Mouse (Mus musculus): ENCODE data around the gene Tmem253.
"Not testable (repeated sequence)": the region's sequence is repeated elsewhere in the genome, so short reads cannot be mapped to it uniquely, and the experiment has no call there.

The Tmem253 gene

GRCm38 (mm10) chr14:52021138-52021529, 5.7 kb downstream of the Tmem253 start:
- H3K9me3 ChIP-seq (ENCODE audit: low read length) = no peaks in the 10 kb centered on the region
- peaks cover 21% of the 10 kb centered on the region for H3K36me3 ChIP-seq (ENCODE audit: insufficient read depth, low read length)
- no peaks in the 10 kb centered on the region for H3K27me3 ChIP-seq (ENCODE audit: insufficient read depth, low read length)
- peak overlapping the region; percentile 90 for H3K4me3 ChIP-seq (replicated peaks; ENCODE audit: low read length)
- peaks cover 73% of the 10 kb centered on the region for H3K4me1 ChIP-seq (replicated peaks; ENCODE audit: low read depth, low read length)
- TF ChIP-seq CTCF (conservative IDR thresholded peaks at IDR 0.05; ENCODE audit: low read length) (no peak), NANOG (IDR thresholded peaks at IDR 0.05; ENCODE audit: borderline replicate concordance, low read length) (no peak), POU5F1 (IDR thresholded peaks at IDR 0.05; ENCODE audit: borderline replicate concordance, low read length) (no peak)

DNA sequence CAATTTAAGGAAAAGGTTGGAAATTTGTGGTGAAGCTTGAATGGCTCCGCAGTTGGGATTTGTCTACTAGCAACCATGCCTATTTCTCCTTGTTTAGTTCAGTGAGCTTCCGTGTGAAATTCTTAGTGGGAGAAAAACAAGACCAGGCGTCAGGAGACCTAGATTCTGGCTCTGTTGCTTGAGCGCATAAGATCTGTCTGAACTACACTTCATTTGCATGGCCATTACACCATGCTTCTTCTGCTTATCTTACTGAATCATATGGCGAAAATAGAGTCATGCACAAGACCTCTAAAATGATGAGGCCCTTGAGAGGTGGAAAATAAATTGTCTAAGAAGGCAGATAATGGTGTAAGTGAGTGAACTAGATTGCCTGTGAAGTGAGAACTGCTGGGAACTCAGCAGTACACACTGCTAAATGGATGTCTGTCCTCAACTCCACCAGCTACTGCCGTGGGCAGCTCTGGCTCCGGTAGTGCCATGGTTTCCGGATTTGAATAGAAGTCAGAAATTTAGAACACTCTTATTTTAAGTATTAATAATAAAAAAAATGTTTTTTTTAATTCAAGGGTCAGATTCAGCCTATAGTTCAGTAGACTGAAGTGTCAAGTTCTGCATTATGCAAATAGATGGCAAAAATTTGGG, 6.2 kb downstream of the Tmem253 start:
- H3K27me3 ChIP-seq (ENCODE audit: insufficient read depth, low read length) = no peaks in the 10 kb centered on the region
- H3K36me3 ChIP-seq (ENCODE audit: insufficient read depth, low read length) = peaks cover 20% of the 10 kb centered on the region
- H3K9me3 ChIP-seq (ENCODE audit: low read length) = no peaks in the 10 kb centered on the region
- no peak for TF ChIP-seq CTCF (conservative IDR thresholded peaks at IDR 0.05; ENCODE audit: low read length)
- TF ChIP-seq NANOG (IDR thresholded peaks at IDR 0.05; ENCODE audit: borderline replicate concordance, low read length) = no peak
- TF ChIP-seq POU5F1 (IDR thresholded peaks at IDR 0.05; ENCODE audit: borderline replicate concordance, low read length) = no peak
- H3K4me3 ChIP-seq (replicated peaks; ENCODE audit: low read length) = peak overlapping the region; percentile 90
- peaks cover 68% of the 10 kb centered on the region for H3K4me1 ChIP-seq (replicated peaks; ENCODE audit: low read depth, low read length)

GRCm38 (mm10) chr14:52022244-52022708, 6.8 kb downstream of the Tmem253 start:
- Histone ChIP-seq H3K27me3 (ENCODE audit: insufficient read depth, low read length) (no peaks in the 10 kb centered on the region), H3K9me3 (ENCODE audit: low read length) (no peaks in the 10 kb centered on the region), H3K4me3 (replicated peaks; ENCODE audit: low read length) (peak overlapping the region; percentile 90), H3K4me1 (replicated peaks; ENCODE audit: low read depth, low read length) (peaks cover 64% of the 10 kb centered on the region), H3K36me3 (ENCODE audit: insufficient read depth, low read length) (peaks cover 15% of the 10 kb centered on the region)
- no peak for TF ChIP-seq POU5F1 (IDR thresholded peaks at IDR 0.05; ENCODE audit: borderline replicate concordance, low read length)
- peak; percentile 31; the same call in 1 of the 2 replicates for TF ChIP-seq NANOG (IDR thresholded peaks at IDR 0.05; ENCODE audit: borderline replicate concordance, low read length)

DNA sequence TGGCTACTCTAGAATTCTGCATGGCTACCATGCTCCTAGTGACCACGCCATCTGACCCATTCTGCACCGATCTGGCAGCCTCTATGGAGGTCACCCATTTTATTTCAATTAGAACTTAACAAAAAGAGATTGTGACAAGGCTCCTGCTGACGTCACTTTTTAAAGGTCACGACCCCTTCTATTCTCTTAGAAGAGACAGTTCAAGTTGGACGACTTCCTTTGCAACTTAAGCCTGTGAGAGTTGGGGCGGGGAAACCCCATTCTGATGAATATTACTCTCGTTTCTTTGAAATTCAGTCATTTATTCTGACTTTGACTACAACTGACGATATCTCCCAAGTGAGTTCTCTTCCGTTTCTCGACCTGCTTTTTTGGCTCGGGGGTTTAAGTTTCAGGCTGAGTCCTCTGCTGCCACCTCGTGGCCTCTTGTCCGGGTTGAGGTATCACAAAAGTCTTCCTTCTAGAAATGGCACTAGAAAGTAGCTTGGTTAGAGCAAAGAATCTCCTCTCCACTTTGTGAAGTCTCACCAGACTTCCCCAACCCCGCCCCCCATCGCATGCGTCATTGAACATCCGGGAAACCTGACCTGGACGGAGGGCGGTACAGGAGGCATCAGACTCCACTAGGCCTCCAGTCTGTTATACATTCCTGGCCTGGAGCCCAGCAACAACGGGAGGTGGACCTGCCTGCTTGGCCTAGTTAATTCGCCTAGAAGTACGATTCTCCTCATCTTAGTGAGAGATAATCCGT, 7.4 kb downstream of the Tmem253 start:
- TF ChIP-seq NANOG (IDR thresholded peaks at IDR 0.05; ENCODE audit: borderline replicate concordance, low read length) (no peak), CTCF (conservative IDR thresholded peaks at IDR 0.05; ENCODE audit: low read length) (peak; percentile 56)
- Histone ChIP-seq H3K36me3 (ENCODE audit: insufficient read depth, low read length) (peaks cover 11% of the 10 kb centered on the region), H3K4me1 (replicated peaks; ENCODE audit: low read depth, low read length) (peaks cover 59% of the 10 kb centered on the region), H3K9me3 (ENCODE audit: low read length) (no peaks in the 10 kb centered on the region), H3K27me3 (ENCODE audit: insufficient read depth, low read length) (no peaks in the 10 kb centered on the region), H3K4me3 (replicated peaks; ENCODE audit: low read length) (peak overlapping the region; percentile 90)

GRCm38 (mm10) chr14:52024133-52024532, 8.7 kb downstream of the Tmem253 start:
- peak overlapping the region; percentile 90 for H3K4me3 ChIP-seq (replicated peaks; ENCODE audit: low read length)
- H3K36me3 ChIP-seq (ENCODE audit: insufficient read depth, low read length) = no peaks in the 10 kb centered on the region
- no peaks in the 10 kb centered on the region for H3K9me3 ChIP-seq (ENCODE audit: low read length)
- TF ChIP-seq NANOG (IDR thresholded peaks at IDR 0.05; ENCODE audit: borderline replicate concordance, low read length) = no peak
- TF ChIP-seq CTCF (conservative IDR thresholded peaks at IDR 0.05; ENCODE audit: low read length) = no peak
- TF ChIP-seq POU5F1 (IDR thresholded peaks at IDR 0.05; ENCODE audit: borderline replicate concordance, low read length) = no peak
- no peaks in the 10 kb centered on the region for H3K27me3 ChIP-seq (ENCODE audit: insufficient read depth, low read length)
- H3K4me1 ChIP-seq (replicated peaks; ENCODE audit: low read depth, low read length) = peaks cover 46% of the 10 kb centered on the region

DNA sequence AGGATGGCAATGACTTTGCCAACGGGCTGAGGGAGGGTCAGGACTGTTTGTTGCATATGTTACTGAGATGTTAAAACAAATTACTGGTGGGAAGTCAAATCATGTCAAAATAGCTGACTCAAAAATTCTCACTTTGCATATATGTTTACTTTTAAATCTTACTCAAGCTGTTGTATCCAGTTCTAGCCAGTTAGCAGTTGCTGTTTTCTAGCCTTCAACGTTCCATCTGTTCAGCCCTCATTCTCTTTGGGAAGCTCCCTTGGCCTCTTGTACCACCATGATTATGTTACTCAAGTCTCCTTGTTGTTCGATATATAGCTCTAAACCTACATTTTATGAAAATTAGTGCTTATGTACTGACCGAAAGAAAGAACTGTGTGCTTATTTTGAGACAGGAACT, 10.9 kb downstream of the Tmem253 start:
- Histone ChIP-seq H3K9me3 (ENCODE audit: low read length) (no peaks in the 10 kb centered on the region), H3K36me3 (ENCODE audit: insufficient read depth, low read length) (no peaks in the 10 kb centered on the region), H3K4me1 (replicated peaks; ENCODE audit: low read depth, low read length) (peaks cover 43% of the 10 kb centered on the region), H3K27me3 (ENCODE audit: insufficient read depth, low read length) (no peaks in the 10 kb centered on the region), H3K4me3 (replicated peaks; ENCODE audit: low read length) (no peak overlapping the region)
- TF ChIP-seq CTCF (conservative IDR thresholded peaks at IDR 0.05; ENCODE audit: low read length) (no peak), NANOG (IDR thresholded peaks at IDR 0.05; ENCODE audit: borderline replicate concordance, low read length) (no peak), POU5F1 (IDR thresholded peaks at IDR 0.05; ENCODE audit: borderline replicate concordance, low read length) (no peak)

DNA sequence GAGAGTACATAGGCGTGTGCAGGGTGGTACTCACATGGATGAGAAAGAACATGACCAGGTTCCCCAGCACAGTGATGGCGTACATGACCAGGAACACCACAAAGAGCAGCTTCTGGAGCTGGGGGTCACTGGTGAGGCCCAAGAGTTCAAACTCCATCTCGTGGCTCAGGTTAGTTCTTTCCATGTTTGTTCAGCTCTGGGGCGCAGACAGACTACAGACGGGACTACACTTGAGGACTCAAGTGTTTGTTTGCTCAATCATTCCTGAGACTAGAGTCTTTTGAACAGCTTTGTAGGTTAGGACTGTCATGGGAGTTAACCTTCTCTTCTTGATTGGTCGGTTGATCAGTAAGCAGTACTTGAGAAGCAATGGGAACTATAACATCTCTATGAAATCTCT, 20.5 kb downstream of the Tmem253 start:
- no peak for TF ChIP-seq CTCF (conservative IDR thresholded peaks at IDR 0.05; ENCODE audit: low read length)
- no peak for TF ChIP-seq NANOG (IDR thresholded peaks at IDR 0.05; ENCODE audit: borderline replicate concordance, low read length)
- TF ChIP-seq POU5F1 (IDR thresholded peaks at IDR 0.05; ENCODE audit: borderline replicate concordance, low read length) = no peak
- no peaks in the 10 kb centered on the region for H3K9me3 ChIP-seq (ENCODE audit: low read length)
- H3K27me3 ChIP-seq (ENCODE audit: insufficient read depth, low read length) = no peaks in the 10 kb centered on the region
- H3K36me3 ChIP-seq (ENCODE audit: insufficient read depth, low read length) = no peaks in the 10 kb centered on the region
- no peaks in the 10 kb centered on the region for H3K4me1 ChIP-seq (replicated peaks; ENCODE audit: low read depth, low read length)
- no peak overlapping the region for H3K4me3 ChIP-seq (replicated peaks; ENCODE audit: low read length)

DNA sequence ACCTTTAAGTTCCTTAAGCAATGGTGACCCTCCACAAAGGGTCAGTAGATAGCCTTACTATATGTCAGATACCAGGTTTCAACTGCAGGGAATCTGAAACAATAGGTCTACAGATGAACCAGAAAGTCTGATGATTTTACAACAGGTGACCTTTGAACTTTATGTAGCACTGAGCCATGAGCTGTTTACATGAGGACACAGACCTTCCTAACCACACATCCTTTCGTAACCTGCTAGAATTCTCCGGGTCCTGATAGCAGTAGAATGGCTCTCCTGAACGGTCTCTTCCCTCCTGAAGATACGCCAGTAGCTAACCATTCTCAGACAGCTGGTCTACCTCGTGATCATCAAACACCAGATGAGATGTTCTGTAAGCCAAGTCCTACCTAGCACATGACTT, 23.9 kb downstream of the Tmem253 start:
- H3K27me3 ChIP-seq (ENCODE audit: insufficient read depth, low read length) = no peaks in the 10 kb centered on the region
- TF ChIP-seq POU5F1 (IDR thresholded peaks at IDR 0.05; ENCODE audit: borderline replicate concordance, low read length) = no peak
- TF ChIP-seq CTCF (conservative IDR thresholded peaks at IDR 0.05; ENCODE audit: low read length) = no peak
- TF ChIP-seq NANOG (IDR thresholded peaks at IDR 0.05; ENCODE audit: borderline replicate concordance, low read length) = no peak
- no peaks in the 10 kb centered on the region for H3K9me3 ChIP-seq (ENCODE audit: low read length)
- no peaks in the 10 kb centered on the region for H3K36me3 ChIP-seq (ENCODE audit: insufficient read depth, low read length)
- no peaks in the 10 kb centered on the region for H3K4me1 ChIP-seq (replicated peaks; ENCODE audit: low read depth, low read length)
- no peak overlapping the region for H3K4me3 ChIP-seq (replicated peaks; ENCODE audit: low read length)

DNA sequence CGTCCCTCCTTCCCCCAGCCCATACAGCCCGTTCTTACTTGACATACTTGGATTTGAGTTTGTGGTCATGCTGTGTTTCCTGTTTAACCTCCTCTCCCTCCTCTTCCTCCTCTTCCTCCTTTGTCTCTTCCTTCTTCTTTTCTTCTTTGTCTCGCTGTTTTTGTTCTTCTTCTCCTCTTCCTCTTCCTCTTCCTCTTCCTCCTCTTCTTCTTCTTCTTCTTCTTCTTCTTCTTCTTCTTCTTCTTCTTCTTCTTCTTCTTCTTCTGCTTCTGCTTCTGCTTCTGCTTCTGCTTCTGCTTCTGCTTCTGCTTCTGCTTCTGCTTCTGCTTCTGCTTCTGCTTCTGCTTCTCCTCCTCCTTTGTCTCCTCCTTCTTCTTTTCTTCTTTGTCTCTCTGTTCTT, 26.9 kb downstream of the Tmem253 start, which contains the start of gene Olfr221:
Gene Olfr221 (minus strand): TSS at position 101 of the 400 bp plus-strand sequence.
- H3K27me3 ChIP-seq (ENCODE audit: insufficient read depth, low read length); H3K9me3 ChIP-seq (ENCODE audit: low read length); H3K4me3 ChIP-seq (replicated peaks; ENCODE audit: low read length); H3K36me3 ChIP-seq (ENCODE audit: insufficient read depth, low read length): not testable (repeated sequence)
- H3K4me1 ChIP-seq (replicated peaks; ENCODE audit: low read depth, low read length) = peaks cover 20% of the 10 kb centered on the region
